Mouse (Mus musculus): ENCODE results near the gene Pcnx2.

DNA sequence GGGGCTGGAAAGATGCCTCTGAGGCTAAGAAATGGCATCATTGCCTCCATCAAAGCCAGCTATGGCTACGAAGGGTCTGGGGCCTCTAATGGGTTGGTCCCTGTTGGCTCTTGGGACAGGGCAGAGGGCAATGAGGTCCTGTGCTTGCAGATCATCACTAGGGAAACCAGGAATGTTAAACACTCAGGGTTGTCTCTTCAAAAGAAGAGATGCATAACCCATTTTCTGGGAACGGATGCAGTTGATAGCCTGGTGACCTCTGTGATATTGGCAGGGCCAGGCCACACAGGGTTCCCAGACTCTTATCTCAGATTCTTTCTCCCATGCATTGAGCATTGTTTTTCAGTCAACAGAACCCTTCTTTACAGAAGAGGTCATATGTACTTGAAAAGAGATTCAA lies 125.8 kb downstream of the Pcnx2 start:
- TF ChIP-seq CTCF (conservative IDR thresholded peaks at IDR 0.05; ENCODE audit: low read length) (no peak), POU5F1 (IDR thresholded peaks at IDR 0.05; ENCODE audit: borderline replicate concordance, low read length) (no peak), NANOG (IDR thresholded peaks at IDR 0.05; ENCODE audit: borderline replicate concordance, low read length) (no peak)
